ENCODE assay signal across 8 mouse cellular contexts in the genomic region with DNA sequence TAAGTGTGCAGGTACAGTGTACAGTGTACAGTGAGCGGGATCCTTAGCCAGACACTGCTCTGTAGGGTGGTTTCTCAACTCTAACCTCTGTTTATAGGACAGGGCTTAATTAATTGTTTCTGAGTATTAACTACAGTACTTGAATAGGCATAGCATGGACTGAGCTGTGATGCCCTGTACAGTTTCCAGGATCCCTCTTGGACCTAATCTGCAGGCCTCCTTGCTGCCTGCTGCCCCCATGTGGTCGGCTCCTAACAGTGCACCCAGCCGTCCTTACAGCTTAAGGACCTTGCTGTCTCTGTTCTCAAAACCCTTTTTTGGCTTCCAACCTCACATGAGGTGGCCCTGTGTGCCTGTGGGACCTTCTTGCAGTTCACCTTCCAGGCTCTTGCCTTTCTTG. TPM values are rescaled to one million over a fixed set of nuclear protein-coding genes. Genes with fewer than 3 reads are reported as not detected.
A peak's percentile ranks its signal among the peaks of the same experiment; 100 is the strongest.
DNase-seq lines count a peak whose midpoint lies in the region; ATAC-seq and TF ChIP-seq lines count a peak whose summit lies in the region.

No protein-coding gene starts in this region.

- no peak overlapping the region for H3K4me2 ChIP-seq in kidney, embryonic 14.5 days (replicated peaks; ENCODE audit: low read depth, low read length)
- H3K4me2 ChIP-seq in forebrain, embryonic 16.5 days (ENCODE audit: low read length), result no peak overlapping the region
- H3K4me2 ChIP-seq in hindbrain, postnatal 0 days (ENCODE audit: low read depth, low read length), result no peak overlapping the region
- H3K4me2 ChIP-seq in midbrain, embryonic 13.5 days (replicated peaks), result no peak overlapping the region

- peaks cover 33% of the 10 kb centered on the region for H3K27me3 ChIP-seq in kidney, embryonic 14.5 days (ENCODE audit: control insufficient read depth, insufficient read depth, low read length)
- H3K27me3 ChIP-seq in forebrain, embryonic 16.5 days (replicated peaks; ENCODE audit: control insufficient read depth, insufficient read depth, low read length), result peaks cover 32% of the 10 kb centered on the region
- peaks cover 18% of the 10 kb centered on the region for H3K27me3 ChIP-seq in hindbrain, postnatal 0 days (ENCODE audit: insufficient read depth, low read length)
- H3K27me3 ChIP-seq in midbrain, embryonic 13.5 days, result peaks cover 60% of the 10 kb centered on the region

- intact Hi-C loops in left cerebral cortex, postnatal 4 days (cut with DNase I), result no loop called here

- WGBS in kidney, embryonic 14.5 days, result 28% methylated on average over 3 of the region's 3 CpGs
- 30% methylated on average over 3 of the region's 3 CpGs for WGBS in forebrain, embryonic 16.5 days
- WGBS in hindbrain, postnatal 0 days, result 35% methylated on average over 3 of the region's 3 CpGs
- WGBS in midbrain, embryonic 13.5 days, result 34% methylated on average over 3 of the region's 3 CpGs

- ATAC-seq in kidney, embryonic 14.5 days (ENCODE audit: low FRiP score, low TSS enrichment), result no peak
- ATAC-seq in forebrain, embryonic 16.5 days, result peak; percentile 36
- peak; percentile 49 for ATAC-seq in hindbrain, postnatal 0 days
- peak; percentile 51 for ATAC-seq in midbrain, embryonic 13.5 days

- peak; percentile 56 for DNase-seq in kidney, adult 11 months
- DNase-seq in cerebellum, adult 11-12 months, result peak; percentile 24
- DNase-seq in hindbrain, postnatal 0 days (ENCODE audit: low spot score), result peak; percentile 86
- DNase-seq in left cerebral cortex, postnatal 4 days, result peak; percentile 84
- DNase-seq in thymus, postnatal 10 days (ENCODE audit: low spot score in 2 of 2), result peak; percentile 24 to 67

- no peaks in the 10 kb centered on the region for H3K9me3 ChIP-seq in kidney, embryonic 14.5 days (ENCODE audit: control insufficient read depth, low read length)
- no peaks in the 10 kb centered on the region for H3K9me3 ChIP-seq in forebrain, embryonic 16.5 days (ENCODE audit: control insufficient read depth, low read length)
- no peaks in the 10 kb centered on the region for H3K9me3 ChIP-seq in hindbrain, postnatal 0 days (ENCODE audit: low read length)
- H3K9me3 ChIP-seq in midbrain, embryonic 13.5 days, result no peaks in the 10 kb centered on the region; the same call in 1 of the 2 replicates

- no peak overlapping the region for H3K9ac ChIP-seq in kidney, embryonic 14.5 days (ENCODE audit: low read depth, low read length)
- H3K9ac ChIP-seq in forebrain, embryonic 16.5 days (replicated peaks; ENCODE audit: low read depth, low read length), result no peak overlapping the region
- H3K9ac ChIP-seq in hindbrain, postnatal 0 days (replicated peaks; ENCODE audit: low read length), result no peak overlapping the region
- no peak overlapping the region for H3K9ac ChIP-seq in midbrain, embryonic 13.5 days (replicated peaks)

- peak; percentile 97 for TF ChIP-seq CTCF in hindbrain, postnatal 0 days (IDR thresholded peaks at IDR 0.05; ENCODE audit: low read depth)

- no peak overlapping the region for H3K27ac ChIP-seq in kidney, embryonic 14.5 days (ENCODE audit: low read depth, low read length)
- H3K27ac ChIP-seq in forebrain, embryonic 16.5 days (ENCODE audit: low read length), result no peak overlapping the region
- H3K27ac ChIP-seq in hindbrain, postnatal 0 days, result no peak overlapping the region
- no peak overlapping the region for H3K27ac ChIP-seq in midbrain, embryonic 13.5 days

- no peaks in the 10 kb centered on the region for H3K36me3 ChIP-seq in kidney, embryonic 14.5 days (ENCODE audit: control insufficient read depth, insufficient read depth, low read length)
- no peaks in the 10 kb centered on the region for H3K36me3 ChIP-seq in forebrain, embryonic 16.5 days (ENCODE audit: control insufficient read depth, insufficient read depth)
- H3K36me3 ChIP-seq in hindbrain, postnatal 0 days (ENCODE audit: insufficient read depth, low read length), result no peaks in the 10 kb centered on the region
- H3K36me3 ChIP-seq in midbrain, embryonic 13.5 days, result no peaks in the 10 kb centered on the region

- H3K4me3 ChIP-seq in kidney, embryonic 14.5 days (ENCODE audit: low read length), result no peak overlapping the region
- H3K4me3 ChIP-seq in forebrain, embryonic 16.5 days (replicated peaks; ENCODE audit: low read length), result no peak overlapping the region
- no peak overlapping the region for H3K4me3 ChIP-seq in hindbrain, postnatal 0 days (ENCODE audit: low read length)
- H3K4me3 ChIP-seq in midbrain, embryonic 13.5 days (replicated peaks), result no peak overlapping the region

- H3K4me1 ChIP-seq in kidney, embryonic 14.5 days (ENCODE audit: control insufficient read depth, insufficient read depth, low read length), result peaks cover 12% of the 10 kb centered on the region
- H3K4me1 ChIP-seq in forebrain, embryonic 16.5 days (replicated peaks; ENCODE audit: control insufficient read depth, insufficient read depth, low read length), result peaks cover 19% of the 10 kb centered on the region
- H3K4me1 ChIP-seq in hindbrain, postnatal 0 days (ENCODE audit: insufficient read depth, low read length), result peaks cover 4% of the 10 kb centered on the region; the same call in 1 of the 2 replicates
- peaks cover 28% of the 10 kb centered on the region for H3K4me1 ChIP-seq in midbrain, embryonic 13.5 days (replicated peaks)

RNA-seq across cellular contexts. Expression of a gene that starts 2.0 kb away (rescaled TPM):
- polyA plus RNA-seq in kidney, embryonic 14.5 days (2014; fragmentation: Nextera tagmentation; extraction: Ambion mirVana), result 16.4 and 21.0 TPM in 2 replicates
- 1.1 and 1.3 TPM in 2 replicates for polyA plus RNA-seq in forebrain, embryonic 16.5 days (2015; fragmentation: Nextera tagmentation; extraction: Ambion mirVana)
- total RNA-seq in hindbrain, postnatal 0 days (2014; rRNA removed), result 18.6 and 25.3 TPM in 2 replicates
- 2.0 and 2.1 TPM in 2 replicates for polyA plus RNA-seq in hindbrain, postnatal 0 days (2015; fragmentation: Nextera tagmentation; extraction: Ambion mirVana)
- 10 to 100 TPM in 1 of 2 experiments, 1 to 10 TPM in 1; 9.4 to 13.1 TPM for total RNA-seq in left cerebral cortex, postnatal 4 days (2021)
- 0.66 and 0.94 TPM in 2 replicates for polyA plus RNA-seq in midbrain, embryonic 13.5 days (2015; fragmentation: Nextera tagmentation; extraction: Ambion mirVana)

Comparison
In these comparisons a context has a peak if more than half of its experiments do, and no peak if none do; other contexts are left out.
1. DNase-seq: peak in every context shown above with its lines; median percentile 86 in hindbrain, postnatal 0 days; 84 in left cerebral cortex, postnatal 4 days; 56 in kidney, adult 11 months; 46 in thymus, postnatal 10 days; 24 in cerebellum, adult 11-12 months.